Mouse (Mus musculus) liver, postnatal 0 days (tissue): ENCODE results near the gene Dnmt3b. TPM values are rescaled to one million over a fixed set of nuclear protein-coding genes. Genes with fewer than 3 reads are reported as not detected.
A peak's percentile ranks its signal among the peaks of the same experiment; 100 is the strongest.
"Not testable (repeated sequence)": the region's sequence is repeated elsewhere in the genome, so short reads cannot be mapped to it uniquely, and the experiment has no call there.

Experiments
- ATAC-seq: fragments of 200-750 bp; cut with Nextera tagmentation; 2 replicates; pipeline ENCODE4 v1.8.0; 2017; ENCODE audit warnings: mild to moderate bottlenecking, moderate library complexity
- DNase-seq: peaks from one replicate; pipeline ENCODE4 v3.0.0-alpha.2; 2016
- H3K27ac ChIP-seq: fragments of 300-500 bp; sonication (generic); 2 replicates; pipeline ENCODE4 v1.5.1; 2014; ENCODE audit warnings: antibody characterized with exemption, moderate library complexity, mild to moderate bottlenecking, low read depth
- H3K27me3 ChIP-seq: fragments of 300-500 bp; sonication (generic); 2 replicates; pipeline ENCODE4 v1.6.1; 2014; ENCODE audit warnings: low read length, control low read depth, mixed read lengths; ENCODE audit not compliant: insufficient read depth
- H3K36me3 ChIP-seq: fragments of 300-500 bp; sonication (generic); replicated peaks from 2 replicates; pipeline ENCODE4 v1.6.1; 2014; ENCODE audit warnings: mild to moderate bottlenecking, control low read depth, low read length, moderate library complexity, mixed read lengths; ENCODE audit not compliant: insufficient read depth
- H3K4me1 ChIP-seq: fragments of 300-500 bp; sonication (generic); 2 replicates; pipeline ENCODE4 v1.6.1; 2014; ENCODE audit warnings: antibody characterized with exemption, mild to moderate bottlenecking, control low read depth; ENCODE audit not compliant: insufficient read depth
- H3K4me2 ChIP-seq: fragments of 300-500 bp; sonication (generic); 2 replicates; pipeline ENCODE4 v1.6.1; 2014; ENCODE audit warnings: low read depth, mild to moderate bottlenecking, low read length, moderate library complexity, mixed read lengths
- H3K4me3 ChIP-seq: fragments of 300-500 bp; sonication (generic); 2 replicates; pipeline ENCODE4 v1.5.1; 2014; ENCODE audit warnings: low read depth, low read length
- H3K9ac ChIP-seq: fragments of 300-500 bp; sonication (generic); replicated peaks from 2 replicates; pipeline ENCODE4 v1.6.1; 2014; ENCODE audit warnings: mild to moderate bottlenecking, moderate library complexity
- H3K9me3 ChIP-seq: fragments of 300-500 bp; sonication (generic); 2 replicates; pipeline ENCODE4 v1.6.1; 2016; ENCODE audit warnings: mild to moderate bottlenecking, control low read depth, low read length, mixed read lengths
- CTCF ChIP-seq: sonication (generic); IDR thresholded peaks from 2 replicates; pipeline ENCODE4 v1.5.1; 2016; ENCODE audit warnings: antibody characterized with exemption, low read depth
- EP300 ChIP-seq: IDR thresholded peaks from 2 replicates; pipeline ENCODE4 v1.6.1; 2016; ENCODE audit warnings: antibody characterized with exemption, low read depth, mild to moderate bottlenecking
- WGBS: fragments of 180-500 bp; shearing (Covaris S2); extraction: QIAGEN DNeasy Blood & Tissue Kit; methylation state at CpG from one replicate; pipeline ENCODE4 v1.1.7; 2014; ENCODE audit not compliant: insufficient replicate concordance; 5-methylcytosine and 5-hydroxymethylcytosine counted together
- polyA plus RNA-seq: library from polyadenylated mRNA; unstranded; fragments of >200 nt; fragmentation: Nextera tagmentation; extraction: Ambion mirVana; gene quantifications from 2 replicates; pipeline ENCODE4 v1.2.1, GENCODE M21; 2015

Dnmt3b gene
- polyA plus RNA-seq, 1 experiment from 2014 or later = 5.3 TPM

GRCm38 (mm10) chr2:153694462-153695085 lies 45.3 kb downstream of the Dnmt3b start:
- Histone ChIP-seq H3K27me3 (no peaks in the 10 kb centered on the region), H3K4me3 (no peak overlapping the region), H3K4me2 (no peak overlapping the region), H3K36me3 (no peaks in the 10 kb centered on the region), H3K27ac (no peak overlapping the region), H3K9ac (no peak overlapping the region), H3K4me1 (0 out of 2 replicates have a peak, but pooled peaks cover 3% of the 10 kb centered on the region), H3K9me3 (no peaks in the 10 kb centered on the region)
- ATAC-seq (peak; percentile 30; the same call in 1 of the 2 replicates), DNase-seq (peak; percentile 78)
- 60% methylated on average over 19 of the region's 19 CpGs for WGBS
- TF ChIP-seq CTCF (peak; percentile 94), EP300 (no peak)

- no peak within 1 kb of the TSS for H3K27ac ChIP-seq
- no peaks in the 10 kb centered on the region for H3K9me3 ChIP-seq
- H3K27me3 ChIP-seq = no peaks in the 10 kb centered on the region
- no peak within 1 kb of the TSS for H3K9ac ChIP-seq
- TF ChIP-seq EP300 (no peak), CTCF (no peak)
- no peak within 1 kb of the TSS for H3K4me3 ChIP-seq
- no peak within 1 kb of the TSS for H3K4me2 ChIP-seq
- ATAC-seq (no peak), DNase-seq (no peak)
- H3K36me3 ChIP-seq = no peaks in the 10 kb centered on the region
- 0 out of 2 replicates have a peak, but pooled peaks cover 3% of the 10 kb centered on the region for H3K4me1 ChIP-seq
Measured at GRCm38 (mm10) chr2:153696352-153696751, 47.1 kb downstream of the Dnmt3b start, which contains the start of gene Dnmt3c. Dnmt3c (plus strand) TSS chr2:153696652.

- Histone ChIP-seq H3K9ac (no peak overlapping the region), H3K36me3 (no peaks in the 10 kb centered on the region), H3K27me3 (no peaks in the 10 kb centered on the region), H3K4me1 (no peaks in the 10 kb centered on the region), H3K4me3 (no peak overlapping the region), H3K9me3 (no peaks in the 10 kb centered on the region), H3K4me2 (no peak overlapping the region), H3K27ac (no peak overlapping the region)
- DNase-seq (no peak), ATAC-seq (no peak)
- 64% methylated on average over 6 of the region's 6 CpGs for WGBS
- TF ChIP-seq CTCF = no peak
- TF ChIP-seq EP300 = no peak
Measured at GRCm38 (mm10) chr2:153703389-153703788, 54.1 kb downstream of the Dnmt3b start.

DNA sequence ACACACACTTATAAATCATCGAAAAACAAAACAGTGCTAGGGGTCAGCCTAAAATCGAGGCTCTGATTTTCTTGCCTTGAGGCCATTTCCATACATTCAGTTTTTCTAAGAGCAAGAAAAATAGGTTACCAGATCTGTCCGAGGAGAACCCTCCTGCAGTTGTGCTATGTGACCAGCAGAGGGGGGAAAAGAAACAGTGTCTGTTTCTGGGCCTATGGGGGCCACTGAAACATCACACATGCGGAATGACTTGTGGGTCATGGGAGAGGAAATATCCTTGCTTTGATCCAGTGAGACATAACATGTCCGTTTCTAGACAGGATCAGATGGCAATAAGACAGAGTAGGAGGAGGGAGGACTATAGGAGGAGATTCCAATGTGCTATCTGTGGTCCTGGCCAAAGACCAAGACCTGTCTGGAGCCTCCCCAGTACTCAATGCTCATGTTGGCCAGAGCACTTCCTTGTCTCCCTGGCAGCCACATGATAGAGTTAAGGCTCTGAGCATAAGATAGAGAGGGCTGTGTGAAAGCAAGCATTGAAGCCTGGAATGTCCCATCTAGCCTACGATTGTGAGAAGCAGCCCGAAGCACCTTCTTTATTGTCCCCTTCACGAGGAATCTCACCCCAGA lies 61.6 kb downstream of the Dnmt3b start:
- Histone ChIP-seq H3K36me3 (no peaks in the 10 kb centered on the region), H3K4me3 (no peak overlapping the region), H3K4me1 (peaks cover 9% of the 10 kb centered on the region), H3K9me3 (no peaks in the 10 kb centered on the region), H3K27me3 (no peaks in the 10 kb centered on the region), H3K9ac (no peak overlapping the region), H3K4me2 (no peak overlapping the region), H3K27ac (no peak overlapping the region)
- peak; percentile 85 for TF ChIP-seq CTCF
- no peak for TF ChIP-seq EP300
- DNase-seq (peak; percentile 36), ATAC-seq (peak; percentile 38; the same call in 1 of the 2 replicates)
- WGBS = 44% methylated on average over 8 of the region's 8 CpGs

- no peak overlapping the region for H3K9ac ChIP-seq
- no peaks in the 10 kb centered on the region for H3K27me3 ChIP-seq
- H3K4me1 ChIP-seq = peaks cover 9% of the 10 kb centered on the region
- H3K27ac ChIP-seq = 0 out of 2 replicates have a peak overlapping the region, but pooled peaks have one; percentile 4
- no peaks in the 10 kb centered on the region for H3K9me3 ChIP-seq
- no peak for DNase-seq
- H3K4me2 ChIP-seq = no peak overlapping the region
- peak; percentile 82 for ATAC-seq
- TF ChIP-seq EP300 (peak; percentile 15; the same call in 1 of the 2 replicates), CTCF (no peak)
- WGBS = 52% methylated on average over 3 of the region's 3 CpGs
- no peak overlapping the region for H3K4me3 ChIP-seq
- no peaks in the 10 kb centered on the region for H3K36me3 ChIP-seq
Measured at GRCm38 (mm10) chr2:153712646-153713091, 63.4 kb downstream of the Dnmt3b start.

DNA sequence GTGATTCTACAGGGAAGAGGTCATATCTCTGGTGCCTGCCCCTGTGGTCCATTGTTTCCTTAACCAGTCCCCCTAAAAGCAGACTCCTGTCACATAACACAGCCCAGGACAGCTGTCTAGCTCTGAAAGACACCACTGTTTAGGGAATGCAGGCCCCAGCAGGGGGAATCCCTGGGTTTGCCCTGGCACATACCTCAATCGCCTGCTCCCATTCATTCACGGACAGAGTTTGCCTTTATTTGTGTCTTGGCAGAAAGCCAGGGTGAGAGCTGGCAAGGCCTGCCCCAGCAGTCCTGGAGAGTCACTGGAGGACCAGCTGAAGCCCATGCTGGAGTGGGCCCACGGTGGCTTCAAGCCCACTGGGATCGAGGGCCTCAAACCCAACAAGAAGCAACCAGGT lies 64.0 kb downstream of the Dnmt3b start:
- Histone ChIP-seq H3K9me3 (no peaks in the 10 kb centered on the region), H3K27ac (0 out of 2 replicates have a peak overlapping the region, but pooled peaks have one; percentile 4), H3K27me3 (no peaks in the 10 kb centered on the region), H3K36me3 (no peaks in the 10 kb centered on the region), H3K4me1 (peaks cover 9% of the 10 kb centered on the region), H3K4me2 (no peak overlapping the region; the same call in 1 of the 2 replicates), H3K9ac (no peak overlapping the region), H3K4me3 (no peak overlapping the region)
- ATAC-seq = peak; percentile 35
- 53% methylated on average over 4 of the region's 4 CpGs for WGBS
- TF ChIP-seq EP300 (no peak; the same call in 1 of the 2 replicates), CTCF (no peak)
- DNase-seq = peak; percentile 52

DNA sequence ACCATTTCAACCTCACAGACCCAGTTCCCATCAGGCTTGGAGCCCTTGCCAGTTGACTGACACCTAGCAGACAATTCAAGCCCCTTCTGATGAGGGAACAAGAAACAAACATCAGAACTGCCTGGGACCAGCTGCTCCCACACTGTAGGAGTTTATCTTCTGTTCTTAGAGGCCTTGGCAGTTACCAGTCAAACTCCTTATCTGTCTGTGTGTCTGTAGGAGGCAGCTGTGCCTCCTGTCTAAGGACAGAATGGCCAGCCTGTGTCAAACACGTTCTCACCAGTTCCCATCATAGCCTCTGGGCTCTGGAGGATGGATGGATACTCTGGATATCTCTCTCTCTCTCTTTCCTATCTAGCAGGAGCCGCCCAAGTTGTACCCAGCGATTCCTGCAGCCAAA lies 68.6 kb downstream of the Dnmt3b start:
- H3K9me3 ChIP-seq, H3K36me3 ChIP-seq, H3K4me1 ChIP-seq, H3K27me3 ChIP-seq, H3K4me3 ChIP-seq, DNase-seq, H3K27ac ChIP-seq, H3K9ac ChIP-seq, H3K4me2 ChIP-seq: not testable (repeated sequence)
- 37% methylated on average over 3 of the region's 3 CpGs for WGBS
- peak; percentile 84 for ATAC-seq
